Mouse (Mus musculus) ES-Bruce4 (cell line): ENCODE data around the gene Orai2.

ENCODE experiments used
- CTCF ChIP-seq: IDR thresholded peaks from one replicate; pipeline ENCODE4 v1.8.1; 2011; ENCODE audit warnings: low read depth, low read length
- EP300 ChIP-seq: IDR thresholded peaks from 2 replicates; pipeline ENCODE4 v1.6.1; 2011; ENCODE audit warnings: low read depth, low read length; ENCODE audit not compliant: insufficient read depth
- POLR2A ChIP-seq: IDR thresholded peaks from one replicate; pipeline ENCODE4 v1.8.1; 2011; ENCODE audit warnings: low read length; ENCODE audit not compliant: insufficient read depth

- TF ChIP-seq CTCF (no peak), POLR2A (no peak), EP300 (no peak)
These were observed 5.3 kb downstream of the Orai2 start for GRCm38 (mm10) chr5:136165246-136165645.
